10 mouse cellular contexts compared by ENCODE assay signal in the genomic region with DNA sequence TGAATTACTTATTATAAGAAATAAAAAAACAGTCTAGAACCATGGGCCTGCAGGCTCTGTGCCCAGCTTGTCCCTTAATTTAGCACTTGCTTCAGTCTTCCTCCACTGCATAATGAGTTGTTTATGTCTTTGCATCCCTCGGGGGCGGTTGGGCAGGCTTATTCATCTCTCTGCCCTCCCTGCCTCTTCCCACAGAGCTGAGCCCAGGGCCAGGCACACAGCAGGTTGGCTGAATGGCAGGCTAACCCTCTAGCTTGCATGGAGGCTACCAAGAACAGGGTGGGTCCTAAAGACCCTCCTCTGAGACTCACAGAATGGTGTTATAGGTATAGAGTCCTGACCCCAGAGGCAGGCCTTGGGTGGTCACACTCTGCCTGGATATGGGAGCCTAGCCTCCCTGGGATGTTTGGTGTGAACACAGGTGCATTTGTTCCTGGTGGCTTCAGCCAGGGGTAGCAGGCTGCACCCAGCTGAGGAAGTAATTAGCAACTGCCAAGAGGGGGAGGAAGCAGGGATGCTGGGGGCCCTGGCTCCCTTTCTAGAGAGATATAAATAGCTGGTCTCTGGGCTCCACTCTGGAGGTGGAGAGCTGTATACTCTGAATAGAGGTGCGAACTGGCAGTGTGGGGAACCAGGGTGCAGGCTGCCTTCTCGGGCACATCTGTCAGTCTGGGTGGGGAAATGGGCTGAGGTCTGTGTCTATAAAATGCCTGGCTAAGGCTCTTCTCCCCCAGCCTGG. TPM values are rescaled to one million over a fixed set of nuclear protein-coding genes. Genes with fewer than 3 reads are reported as not detected.
A peak's percentile ranks its signal among the peaks of the same experiment; 100 is the strongest.
DNase-seq lines count a peak whose midpoint lies in the region; ATAC-seq lines count a peak whose summit lies in the region.
"Had no signal": no experiment of that assay in that cellular context is flagged by ENCODE, and none has a peak within 500 bp of the region (broad histone marks: within the 10 kb centered on the region; RNA-seq: fewer than 3 reads in every experiment).

No protein-coding gene starts in this region.

- no peak overlapping the region for H3K4me2 ChIP-seq in midbrain, embryonic 12.5 days (replicated peaks)
- no peak overlapping the region for H3K4me2 ChIP-seq in midbrain, embryonic 11.5 days
- no peak overlapping the region for H3K4me2 ChIP-seq in hindbrain, embryonic 15.5 days
- H3K4me2 ChIP-seq in intestine, embryonic 15.5 days (replicated peaks): no peak overlapping the region
- H3K4me2 ChIP-seq: liver, embryonic 13.5 days had no signal

- WGBS in midbrain, embryonic 12.5 days: 32% methylated on average over 4 of the region's 4 CpGs
- 26% methylated on average over 4 of the region's 4 CpGs for WGBS in midbrain, embryonic 11.5 days
- 25% methylated on average over 4 of the region's 4 CpGs for WGBS in hindbrain, embryonic 15.5 days
- WGBS in intestine, embryonic 15.5 days: 31% methylated on average over 4 of the region's 4 CpGs

- no peak overlapping the region for H3K4me3 ChIP-seq in midbrain, embryonic 12.5 days
- no peak overlapping the region for H3K4me3 ChIP-seq in midbrain, embryonic 11.5 days (ENCODE audit: low read depth, low read length)
- no peak overlapping the region for H3K4me3 ChIP-seq in hindbrain, embryonic 15.5 days
- no peak overlapping the region for H3K4me3 ChIP-seq in intestine, embryonic 15.5 days (replicated peaks)
- H3K4me3 ChIP-seq: liver, embryonic 13.5 days had no signal

- DNase-seq in midbrain, embryonic 11.5 days (ENCODE audit: low spot score, missing footprints): no peak
- peak; percentile 24 to 26 for DNase-seq in gastrocnemius, postnatal 36 days
- DNase-seq in skeletal muscle tissue, adult 2 months (ENCODE audit: low read depth, low spot score): peak; percentile 69
- DNase-seq in retina, postnatal 1 day: no peak
- DNase-seq: kidney, adult 11 months; liver, embryonic 13.5 days had no signal

- no peaks in the 10 kb centered on the region for H3K36me3 ChIP-seq in midbrain, embryonic 12.5 days
- H3K36me3 ChIP-seq in midbrain, embryonic 11.5 days (ENCODE audit: control insufficient read depth, insufficient read depth, low read length): no peaks in the 10 kb centered on the region
- H3K36me3 ChIP-seq in hindbrain, embryonic 15.5 days: no peaks in the 10 kb centered on the region
- no peaks in the 10 kb centered on the region for H3K36me3 ChIP-seq in intestine, embryonic 15.5 days
- H3K36me3 ChIP-seq: liver, embryonic 13.5 days had no signal

- ATAC-seq in midbrain, embryonic 12.5 days (ENCODE audit: low FRiP score, low read depth): peak; percentile 56; the same call in 1 of the 2 replicates
- ATAC-seq in midbrain, embryonic 11.5 days (ENCODE audit: low FRiP score): no peak
- peak; percentile 54; the same call in 1 of the 2 replicates for ATAC-seq in hindbrain, embryonic 15.5 days (ENCODE audit: low FRiP score, low read depth)
- no peak for ATAC-seq in erythroblast, adult 5-6 weeks (replicated peaks; ENCODE audit: low FRiP score, poor library complexity, severe bottlenecking)
- ATAC-seq in intestine, embryonic 15.5 days: no peak

- no peaks in the 10 kb centered on the region for H3K27me3 ChIP-seq in midbrain, embryonic 12.5 days
- H3K27me3 ChIP-seq in midbrain, embryonic 11.5 days (ENCODE audit: control insufficient read depth, insufficient read depth, low read length): no peaks in the 10 kb centered on the region
- no peaks in the 10 kb centered on the region for H3K27me3 ChIP-seq in hindbrain, embryonic 15.5 days
- no peaks in the 10 kb centered on the region for H3K27me3 ChIP-seq in intestine, embryonic 15.5 days (replicated peaks)
- H3K27me3 ChIP-seq: liver, embryonic 13.5 days had no signal

- peak overlapping the region; percentile 61 for H3K27ac ChIP-seq in midbrain, embryonic 12.5 days (replicated peaks)
- H3K27ac ChIP-seq in midbrain, embryonic 11.5 days (ENCODE audit: low read depth, low read length): no peak overlapping the region
- no peak overlapping the region for H3K27ac ChIP-seq in hindbrain, embryonic 15.5 days (replicated peaks)
- no peak overlapping the region for H3K27ac ChIP-seq in intestine, embryonic 15.5 days
- H3K27ac ChIP-seq: liver, embryonic 13.5 days had no signal

- no peaks in the 10 kb centered on the region for H3K9me3 ChIP-seq in midbrain, embryonic 12.5 days
- H3K9me3 ChIP-seq in midbrain, embryonic 11.5 days (ENCODE audit: control insufficient read depth, low read length): no peaks in the 10 kb centered on the region
- no peaks in the 10 kb centered on the region for H3K9me3 ChIP-seq in hindbrain, embryonic 15.5 days
- no peaks in the 10 kb centered on the region for H3K9me3 ChIP-seq in intestine, embryonic 15.5 days
- H3K9me3 ChIP-seq: liver, embryonic 13.5 days had no signal

- peaks cover 8% of the 10 kb centered on the region for H3K4me1 ChIP-seq in midbrain, embryonic 12.5 days
- H3K4me1 ChIP-seq in midbrain, embryonic 11.5 days (ENCODE audit: control insufficient read depth, insufficient read depth, low read length): no peaks in the 10 kb centered on the region
- H3K4me1 ChIP-seq in hindbrain, embryonic 15.5 days (replicated peaks): peaks cover 8% of the 10 kb centered on the region
- no peaks in the 10 kb centered on the region for H3K4me1 ChIP-seq in intestine, embryonic 15.5 days (replicated peaks)
- H3K4me1 ChIP-seq: liver, embryonic 13.5 days had no signal

- H3K9ac ChIP-seq in midbrain, embryonic 12.5 days (replicated peaks): no peak overlapping the region
- H3K9ac ChIP-seq in midbrain, embryonic 11.5 days (ENCODE audit: low read length): no peak overlapping the region
- no peak overlapping the region for H3K9ac ChIP-seq in hindbrain, embryonic 15.5 days
- H3K9ac ChIP-seq in intestine, embryonic 15.5 days: no peak overlapping the region
- H3K9ac ChIP-seq: liver, embryonic 13.5 days had no signal

- intact Hi-C loops in gastrocnemius, postnatal 36 days (cut with DNase I): no loop called here

RNA-seq across cellular contexts. Expression of a gene that starts 9.6 kb away (rescaled TPM):
- 7.7 and 8.8 TPM in 2 replicates for polyA plus RNA-seq in midbrain, embryonic 12.5 days (2016; fragmentation: Nextera tagmentation; extraction: Ambion mirVana)
- 2.3 and 2.8 TPM in 2 replicates for polyA plus RNA-seq in midbrain, embryonic 11.5 days (2014; fragmentation: Nextera tagmentation; extraction: Ambion mirVana)
- total RNA-seq in gastrocnemius, postnatal 36 days (2021): 1 to 10 TPM; 2.0 to 3.2 TPM
- 61.7 and 68.4 TPM in 2 replicates for polyA plus RNA-seq in hindbrain, embryonic 15.5 days (2015; fragmentation: Nextera tagmentation; extraction: Ambion mirVana)
- total RNA-seq in erythroblast, adult 5-6 weeks (2015; ENCODE audit: low replicate concordance): not detected in 2 replicates
- not detected in 2 replicates for total RNA-seq in erythroblast, adult 5-6 weeks (2017; ENCODE audit: low replicate concordance)
- 1.1 and 1.5 TPM in 2 replicates for polyA plus RNA-seq in intestine, embryonic 15.5 days (2015; fragmentation: Nextera tagmentation; extraction: Ambion mirVana)

RNA-seq across cellular contexts. Expression of a gene that starts 35.7 kb away (rescaled TPM):
- not detected in 2 replicates for polyA plus RNA-seq in midbrain, embryonic 12.5 days (2016; fragmentation: Nextera tagmentation; extraction: Ambion mirVana)
- polyA plus RNA-seq in midbrain, embryonic 11.5 days (2014; fragmentation: Nextera tagmentation; extraction: Ambion mirVana): 0.11 and 0.14 TPM in 2 replicates
- 1 to 10 TPM; 1.9 to 6.3 TPM for total RNA-seq in gastrocnemius, postnatal 36 days (2021)
- 3.2 and 4.0 TPM in 2 replicates for polyA plus RNA-seq in hindbrain, embryonic 15.5 days (2015; fragmentation: Nextera tagmentation; extraction: Ambion mirVana)
- not detected in 2 replicates for total RNA-seq in erythroblast, adult 5-6 weeks (2015; ENCODE audit: low replicate concordance)
- total RNA-seq in erythroblast, adult 5-6 weeks (2017; ENCODE audit: low replicate concordance): not detected in 2 replicates
- 9.2 and 14.0 TPM in 2 replicates for polyA plus RNA-seq in intestine, embryonic 15.5 days (2015; fragmentation: Nextera tagmentation; extraction: Ambion mirVana)

Comparison
In these comparisons a context has a peak if more than half of its experiments do, and no peak if none do; other contexts are left out.
1. ATAC-seq: peak in midbrain, embryonic 12.5 days (single experiment) and hindbrain, embryonic 15.5 days (single experiment); none in midbrain, embryonic 11.5 days (single experiment), erythroblast, adult 5-6 weeks (single experiment) and intestine, embryonic 15.5 days (single experiment).
2. DNase-seq: peak in gastrocnemius, postnatal 36 days (2 of 2) and skeletal muscle tissue, adult 2 months (single experiment); none in midbrain, embryonic 11.5 days (single experiment) and retina, postnatal 1 day (single experiment).